Mouse (Mus musculus) kidney, postnatal 0 days (tissue): ENCODE measurements around the gene Amfr. TPM values are rescaled to one million over a fixed set of nuclear protein-coding genes. Genes with fewer than 3 reads are reported as not detected.

Source experiments
- ATAC-seq: fragments of 200-750 bp; cut with Nextera tagmentation; replicated peaks from 2 replicates; pipeline ENCODE4 v1.8.0; 2017; ENCODE audit warnings: low read depth, moderate number of reproducible peaks, moderate TSS enrichment, moderate library complexity; ENCODE audit not compliant: low FRiP score
- DNase-seq: peaks from one replicate; pipeline ENCODE4 v3.0.0-alpha.2; 2016; ENCODE audit warnings: low spot score
- H3K27ac ChIP-seq: fragments of 300-500 bp; sonication (generic); 2 replicates; pipeline ENCODE4 v1.5.1; 2014; ENCODE audit warnings: mild to moderate bottlenecking
- H3K27me3 ChIP-seq: fragments of 300-500 bp; sonication (generic); 2 replicates; pipeline ENCODE4 v1.6.1; 2014; ENCODE audit warnings: low read length, mixed read lengths; ENCODE audit not compliant: insufficient read depth
- H3K36me3 ChIP-seq: fragments of 300-500 bp; sonication (generic); 2 replicates; pipeline ENCODE4 v1.6.1; 2014; ENCODE audit warnings: low read length, mixed read lengths; ENCODE audit not compliant: insufficient read depth
- H3K4me1 ChIP-seq: fragments of 300-500 bp; sonication (generic); replicated peaks from 2 replicates; pipeline ENCODE4 v1.6.1; 2014; ENCODE audit warnings: antibody characterized with exemption, low read length, mixed read lengths; ENCODE audit not compliant: insufficient read depth
- H3K4me2 ChIP-seq: fragments of 300-500 bp; sonication (generic); 2 replicates; pipeline ENCODE4 v1.6.1; 2014; ENCODE audit warnings: mild to moderate bottlenecking, low read length, moderate library complexity, mixed read lengths
- H3K4me3 ChIP-seq: fragments of 300-500 bp; sonication (generic); replicated peaks from 2 replicates; pipeline ENCODE4 v1.5.1; 2014; ENCODE audit warnings: low read depth, low read length
- H3K9ac ChIP-seq: fragments of 300-500 bp; sonication (generic); 2 replicates; pipeline ENCODE4 v1.6.1; 2014; ENCODE audit warnings: low read depth, low read length
- H3K9me3 ChIP-seq: fragments of 300-500 bp; sonication (generic); replicated peaks from 2 replicates; pipeline ENCODE4 v1.6.1; 2016; ENCODE audit warnings: low read length, inconsistent platforms, mixed read lengths
- CTCF ChIP-seq: IDR thresholded peaks from 2 replicates; pipeline ENCODE4 v1.5.1; 2016; ENCODE audit warnings: antibody characterized with exemption, low read depth, mild to moderate bottlenecking, moderate library complexity
- WGBS: fragments of 180-500 bp; shearing (Covaris S2); extraction: QIAGEN DNeasy Blood & Tissue Kit; methylation state at CpG from one replicate; pipeline ENCODE4 v1.1.7; 2014; 5-methylcytosine and 5-hydroxymethylcytosine counted together
- polyA plus RNA-seq: library from polyadenylated mRNA; unstranded; fragments of >200 nt; fragmentation: Nextera tagmentation; extraction: Ambion mirVana; gene quantifications from 2 replicates; pipeline ENCODE4 v1.2.1, GENCODE M21; 2015

Gene Amfr
- polyA plus RNA-seq, 1 experiment from 2014 or later, result 71.7 TPM

GRCm38 (mm10) chr8:93983827-93984226, 28.8 kb downstream of the Amfr start:
- peak; percentile 35; the same call in 1 of the 2 replicates for TF ChIP-seq CTCF
- DNase-seq (no peak), ATAC-seq (no peak)
- Histone ChIP-seq H3K27ac (no peak overlapping the region), H3K9ac (no peak overlapping the region), H3K9me3 (no peaks in the 10 kb centered on the region), H3K27me3 (no peaks in the 10 kb centered on the region), H3K4me2 (no peak overlapping the region), H3K36me3 (peaks cover 73% of the 10 kb centered on the region), H3K4me3 (no peak overlapping the region), H3K4me1 (no peaks in the 10 kb centered on the region)
- 80% methylated on average over 3 of the region's 3 CpGs for WGBS

- no peak for TF ChIP-seq CTCF
- H3K27me3 ChIP-seq, result no peaks in the 10 kb centered on the region
- H3K36me3 ChIP-seq, result peaks cover 67% of the 10 kb centered on the region
- H3K9ac ChIP-seq, result no peak overlapping the region
- DNase-seq, result no peak
- H3K9me3 ChIP-seq, result no peaks in the 10 kb centered on the region
- no peak for ATAC-seq
- H3K27ac ChIP-seq, result no peak overlapping the region
- no peaks in the 10 kb centered on the region for H3K4me1 ChIP-seq
- no peak overlapping the region for H3K4me2 ChIP-seq
- WGBS, result 91% methylated on average over 5 of the region's 5 CpGs
- H3K4me3 ChIP-seq, result no peak overlapping the region
Observed at GRCm38 (mm10) chr8:93981679-93982215, 30.9 kb downstream of the Amfr start.

- TF ChIP-seq CTCF, result no peak
- Histone ChIP-seq H3K4me3 (no peak overlapping the region), H3K4me2 (no peak overlapping the region), H3K9me3 (no peaks in the 10 kb centered on the region), H3K4me1 (no peaks in the 10 kb centered on the region), H3K36me3 (peaks cover 65% of the 10 kb centered on the region), H3K27me3 (no peaks in the 10 kb centered on the region), H3K27ac (no peak overlapping the region), H3K9ac (no peak overlapping the region)
- 99% methylated on average over 4 of the region's 4 CpGs for WGBS
- no peak for DNase-seq
- no peak for ATAC-seq
Observed at GRCm38 (mm10) chr8:93980141-93980540, 32.5 kb downstream of the Amfr start.

DNA sequence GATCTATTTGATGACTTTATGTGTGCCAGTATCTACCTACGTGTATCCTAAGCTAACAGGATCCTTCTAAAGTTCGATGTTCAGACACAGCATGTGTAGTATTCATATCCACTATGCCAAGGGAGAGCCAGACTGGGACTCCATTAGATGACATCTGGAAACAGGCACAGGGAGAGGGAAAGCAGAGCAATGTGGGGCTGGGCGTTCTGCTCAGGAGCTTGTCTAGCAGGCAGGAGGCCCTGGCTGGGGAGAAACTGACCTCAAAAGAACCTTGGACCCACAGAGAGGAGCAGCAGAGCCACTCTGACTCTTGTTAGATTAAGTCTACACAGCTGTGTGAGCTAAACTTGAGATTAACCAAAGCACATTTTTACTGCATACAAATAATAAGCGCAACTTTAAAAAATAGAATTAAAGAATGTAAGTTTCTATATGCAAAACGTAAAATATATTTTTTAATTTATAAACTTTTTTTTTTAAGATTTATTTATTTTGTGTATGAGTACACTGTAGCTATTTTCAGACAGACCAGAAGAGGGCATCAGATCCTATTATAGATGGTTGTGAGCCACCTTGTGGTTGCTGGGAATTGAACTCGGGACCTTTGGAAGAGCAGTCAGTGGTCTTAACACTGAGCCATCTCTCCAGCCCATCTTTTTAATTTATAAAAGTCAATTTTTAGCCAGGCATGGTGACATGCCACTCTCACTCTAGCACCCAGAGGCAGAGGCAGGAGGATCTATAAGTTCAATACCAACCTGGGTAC, 36.0 kb downstream of the Amfr start:
- peak; percentile 35; the same call in 1 of the 2 replicates for TF ChIP-seq CTCF
- Histone ChIP-seq H3K4me2 (no peak overlapping the region), H3K36me3 (peaks cover 76% of the 10 kb centered on the region), H3K27me3 (no peaks in the 10 kb centered on the region), H3K9ac (no peak overlapping the region), H3K9me3 (no peaks in the 10 kb centered on the region), H3K4me1 (no peaks in the 10 kb centered on the region), H3K4me3 (no peak overlapping the region), H3K27ac (no peak overlapping the region)
- no peak for ATAC-seq
- 89% methylated on average over 6 of the region's 6 CpGs for WGBS
- no peak for DNase-seq

DNA sequence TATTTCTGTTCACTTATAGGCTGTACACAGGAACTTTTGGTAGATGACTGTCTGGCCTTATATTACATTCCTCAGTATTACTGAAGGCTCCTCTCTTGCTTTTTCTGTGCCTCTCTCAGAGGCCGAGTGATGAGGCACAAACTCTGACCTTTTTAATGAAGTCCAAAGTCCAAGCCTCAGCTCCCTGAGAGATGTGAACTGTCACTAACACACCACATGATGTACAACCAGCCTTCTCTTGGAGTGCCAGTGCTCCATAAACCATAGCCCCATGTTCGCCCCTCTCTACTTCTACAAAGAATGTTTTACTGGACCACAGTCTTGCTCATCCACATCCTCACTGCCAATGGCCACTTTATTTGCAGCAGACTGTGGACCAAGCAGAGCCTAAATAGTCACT, 37.3 kb downstream of the Amfr start:
- H3K27ac ChIP-seq, result no peak overlapping the region
- no peak overlapping the region for H3K4me2 ChIP-seq
- H3K36me3 ChIP-seq, result peaks cover 64% of the 10 kb centered on the region
- H3K27me3 ChIP-seq, result no peaks in the 10 kb centered on the region
- H3K4me1 ChIP-seq, result no peaks in the 10 kb centered on the region
- DNase-seq (no peak), ATAC-seq (no peak)
- WGBS, result 90% methylated on average over 2 of the region's 2 CpGs
- H3K9me3 ChIP-seq, result no peaks in the 10 kb centered on the region
- TF ChIP-seq CTCF, result no peak
- H3K9ac ChIP-seq, result no peak overlapping the region
- no peak overlapping the region for H3K4me3 ChIP-seq

DNA sequence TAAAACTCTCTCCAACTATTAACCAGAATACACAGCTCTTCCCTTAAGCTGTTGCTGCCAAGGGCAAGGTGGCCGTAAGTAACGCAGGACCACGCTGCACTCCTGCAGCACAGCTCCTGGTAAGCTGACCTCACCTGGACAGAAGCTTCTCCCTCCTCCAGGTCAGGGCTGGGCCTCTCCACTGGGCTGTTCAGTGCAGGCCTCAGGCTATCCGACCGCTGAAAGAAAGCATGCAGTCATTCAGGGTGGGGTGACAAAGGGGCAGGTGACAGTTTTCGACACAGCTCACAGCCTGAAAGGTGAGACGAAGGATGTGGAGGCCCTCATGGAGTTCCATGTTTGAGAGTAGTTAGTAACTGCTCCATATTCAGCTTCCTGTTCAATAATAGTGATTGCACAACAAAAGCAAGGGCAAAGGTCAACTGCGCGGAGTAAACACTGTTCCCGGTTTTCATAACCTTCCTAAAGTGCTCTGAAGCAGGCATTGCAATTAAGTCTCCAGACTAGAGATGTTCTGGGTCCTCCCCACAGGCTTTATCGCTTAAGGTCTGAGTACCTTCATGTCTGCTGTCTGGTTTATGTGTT, 37.9 kb downstream of the Amfr start:
- DNase-seq, result no peak
- Histone ChIP-seq H3K4me1 (no peaks in the 10 kb centered on the region), H3K9ac (no peak overlapping the region), H3K27me3 (no peaks in the 10 kb centered on the region), H3K4me2 (no peak overlapping the region), H3K9me3 (no peaks in the 10 kb centered on the region), H3K27ac (no peak overlapping the region), H3K36me3 (peaks cover 58% of the 10 kb centered on the region), H3K4me3 (no peak overlapping the region)
- ATAC-seq, result no peak
- 87% methylated on average over 11 of the region's 11 CpGs for WGBS
- TF ChIP-seq CTCF, result no peak
